Mouse (Mus musculus): ENCODE measurements around the gene Hpse2. TPM values are rescaled to one million over a fixed set of nuclear protein-coding genes. Genes with fewer than 3 reads are reported as not detected.

The Hpse2 gene
- polyA plus RNA-seq, 2 experiments: 0.01 TPM; not detected in 1

DNA sequence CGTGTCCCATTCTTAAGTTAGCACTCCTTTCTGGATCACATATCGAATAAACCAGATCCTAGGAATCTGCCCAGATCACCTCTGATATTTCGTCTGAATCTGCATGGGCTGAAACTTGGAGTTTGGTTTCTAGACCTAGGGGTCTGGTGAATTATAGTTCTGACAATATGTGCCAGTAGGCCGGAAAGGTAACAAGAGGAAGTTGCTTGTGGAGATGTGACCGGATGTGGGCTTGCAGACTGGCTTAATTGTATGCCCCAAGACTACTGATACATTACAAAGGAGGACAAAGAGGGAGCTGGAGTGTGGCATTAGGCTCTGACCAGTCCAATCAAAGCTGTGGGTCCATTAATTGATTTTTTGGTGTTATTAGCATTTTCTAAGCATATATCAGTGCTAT, 568.0 kb downstream of the Hpse2 start:
- 41% methylated on average over 5 of the region's 5 CpGs for WGBS (ENCODE audit: insufficient replicate concordance)
- ATAC-seq (ENCODE audit: insufficient read depth): no peak

DNA sequence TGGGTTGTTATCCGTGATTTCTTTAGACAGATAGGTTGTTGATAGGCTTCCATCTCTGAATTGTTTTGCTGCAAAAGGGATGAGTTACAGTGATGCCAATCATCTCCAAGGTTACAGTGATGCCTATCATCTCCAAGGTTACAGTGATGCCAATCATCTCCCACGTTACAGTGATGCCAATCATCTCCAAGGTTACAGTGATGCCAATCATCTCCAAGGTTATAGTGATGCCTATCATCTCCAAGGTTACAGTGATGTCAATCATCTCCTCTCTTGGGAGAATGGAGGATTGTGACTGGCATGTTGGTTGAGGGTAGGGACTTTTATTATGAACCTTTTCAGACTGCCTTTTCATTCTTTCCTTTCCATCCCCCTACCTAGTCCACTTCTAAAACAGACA, 570.4 kb downstream of the Hpse2 start:
- no peak overlapping the region for H3K4me3 ChIP-seq (ENCODE audit: insufficient read depth in 1 of 2, low read depth in 2 of 2, low read length in 2 of 2)
- TF ChIP-seq CTCF (IDR thresholded peaks at IDR 0.05; ENCODE audit: low read depth) (no peak), EP300 (IDR thresholded peaks at IDR 0.05; ENCODE audit: low read depth) (no peak)
- no peak overlapping the region for H3K27ac ChIP-seq
- H3K9ac ChIP-seq (replicated peaks): no peak overlapping the region
- ATAC-seq (ENCODE audit: insufficient read depth) (no peak), DNase-seq (ENCODE audit: low read depth in 3 of 3, low spot score in 3 of 3) (no peak)
- WGBS (ENCODE audit: insufficient replicate concordance): 40% methylated on average over 2 of the region's 2 CpGs
- no peaks in the 10 kb centered on the region for H3K4me1 ChIP-seq (replicated peaks; ENCODE audit: control insufficient read depth in 2 of 2, insufficient read depth in 2 of 2, low read length in 1 of 2)
- H3K27me3 ChIP-seq (ENCODE audit: control insufficient read depth, insufficient read depth, low read length): no peaks in the 10 kb centered on the region
- no peaks in the 10 kb centered on the region for H3K36me3 ChIP-seq (replicated peaks; ENCODE audit: control insufficient read depth, insufficient read depth, low read depth)
- no peak overlapping the region for H3K4me2 ChIP-seq (ENCODE audit: low read depth)
- H3K9me3 ChIP-seq (ENCODE audit: control insufficient read depth, low read length): no peaks in the 10 kb centered on the region

More for the DNA sequence above, 568.0 kb downstream of the Hpse2 start:
- H3K36me3 ChIP-seq (replicated peaks; ENCODE audit: control insufficient read depth, insufficient read depth, low read depth): no peaks in the 10 kb centered on the region
- DNase-seq (ENCODE audit: low read depth in 3 of 3, low spot score in 3 of 3): no peak
- no peaks in the 10 kb centered on the region for H3K9me3 ChIP-seq (ENCODE audit: control insufficient read depth, low read length)
- H3K9ac ChIP-seq (replicated peaks): no peak overlapping the region
- TF ChIP-seq EP300 (IDR thresholded peaks at IDR 0.05; ENCODE audit: low read depth): no peak
- no peak for TF ChIP-seq CTCF (IDR thresholded peaks at IDR 0.05; ENCODE audit: low read depth)
- no peak overlapping the region for H3K4me2 ChIP-seq (ENCODE audit: low read depth)
- no peak overlapping the region for H3K4me3 ChIP-seq (ENCODE audit: insufficient read depth in 1 of 2, low read depth in 2 of 2, low read length in 2 of 2)
- H3K27me3 ChIP-seq (ENCODE audit: control insufficient read depth, insufficient read depth, low read length): no peaks in the 10 kb centered on the region
- H3K4me1 ChIP-seq (replicated peaks; ENCODE audit: control insufficient read depth in 2 of 2, insufficient read depth in 2 of 2, low read length in 1 of 2): no peaks in the 10 kb centered on the region
- H3K27ac ChIP-seq: no peak overlapping the region

DNA sequence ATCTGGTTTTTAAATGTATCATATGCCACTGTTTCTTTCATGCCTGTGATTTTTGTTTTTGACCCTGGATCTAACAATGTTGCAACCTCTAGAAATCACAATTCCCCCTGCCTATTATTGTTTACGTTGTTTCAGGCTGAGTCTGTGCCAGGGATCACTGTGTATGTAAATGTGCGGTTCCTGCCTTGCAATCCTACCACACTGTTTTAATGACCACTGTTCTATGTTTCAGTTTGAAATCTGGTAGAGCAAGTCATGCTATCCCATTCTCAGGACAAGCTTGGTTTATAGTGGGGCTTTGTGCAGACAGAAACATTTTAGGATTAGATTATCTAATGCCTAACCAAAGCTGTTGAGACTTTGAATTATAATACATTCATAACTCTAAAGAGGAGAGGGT, 571.9 kb downstream of the Hpse2 start:
- TF ChIP-seq CTCF (IDR thresholded peaks at IDR 0.05; ENCODE audit: low read depth) (no peak), EP300 (IDR thresholded peaks at IDR 0.05; ENCODE audit: low read depth) (no peak)
- Histone ChIP-seq H3K9me3 (ENCODE audit: control insufficient read depth, low read length) (no peaks in the 10 kb centered on the region), H3K27me3 (ENCODE audit: control insufficient read depth, insufficient read depth, low read length) (no peaks in the 10 kb centered on the region), H3K4me3 (ENCODE audit: insufficient read depth in 1 of 2, low read depth in 2 of 2, low read length in 2 of 2) (no peak overlapping the region), H3K27ac (no peak overlapping the region), H3K36me3 (replicated peaks; ENCODE audit: control insufficient read depth, insufficient read depth, low read depth) (no peaks in the 10 kb centered on the region), H3K4me1 (replicated peaks; ENCODE audit: control insufficient read depth in 2 of 2, insufficient read depth in 2 of 2, low read length in 1 of 2) (no peaks in the 10 kb centered on the region), H3K4me2 (ENCODE audit: low read depth) (no peak overlapping the region), H3K9ac (replicated peaks) (no peak overlapping the region)
- DNase-seq (ENCODE audit: low read depth in 3 of 3, low spot score in 3 of 3): no peak
- no peak for ATAC-seq (ENCODE audit: insufficient read depth)
- 76% methylated on average over 2 of the region's 2 CpGs for WGBS (ENCODE audit: insufficient replicate concordance)

DNA sequence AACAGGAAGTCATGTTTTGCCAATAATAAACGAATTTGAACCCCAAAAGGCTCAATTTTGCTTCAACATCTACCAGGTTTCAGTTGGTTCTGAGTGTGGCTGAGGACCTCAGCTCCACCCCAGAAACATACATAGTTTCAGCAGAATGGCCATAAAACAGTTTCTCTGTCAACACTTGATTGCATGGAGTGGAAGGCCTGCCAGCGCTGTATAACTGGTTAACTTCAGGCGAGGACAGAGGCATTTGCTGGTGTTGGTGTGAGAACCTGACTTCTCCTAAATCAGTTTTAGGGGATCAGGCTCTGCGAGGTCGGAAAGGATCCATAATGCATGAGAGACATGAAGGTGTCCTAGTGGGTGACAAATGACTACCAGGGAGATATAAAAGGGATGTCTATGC, 578.0 kb downstream of the Hpse2 start:
- H3K4me1 ChIP-seq (replicated peaks; ENCODE audit: control insufficient read depth in 2 of 2, insufficient read depth in 2 of 2, low read length in 1 of 2): no peaks in the 10 kb centered on the region
- no peak overlapping the region for H3K9ac ChIP-seq (replicated peaks)
- no peak for ATAC-seq (ENCODE audit: insufficient read depth)
- TF ChIP-seq EP300 (IDR thresholded peaks at IDR 0.05; ENCODE audit: low read depth) (no peak), CTCF (IDR thresholded peaks at IDR 0.05; ENCODE audit: low read depth) (no peak)
- no peaks in the 10 kb centered on the region for H3K27me3 ChIP-seq (ENCODE audit: control insufficient read depth, insufficient read depth, low read length)
- H3K27ac ChIP-seq: no peak overlapping the region
- no peak overlapping the region for H3K4me3 ChIP-seq (ENCODE audit: insufficient read depth in 1 of 2, low read depth in 2 of 2, low read length in 2 of 2)
- H3K36me3 ChIP-seq (replicated peaks; ENCODE audit: control insufficient read depth, insufficient read depth, low read depth): no peaks in the 10 kb centered on the region
- 46% methylated on average over 5 of the region's 5 CpGs for WGBS (ENCODE audit: insufficient replicate concordance)
- DNase-seq (ENCODE audit: low read depth in 3 of 3, low spot score in 3 of 3): no peak
- H3K9me3 ChIP-seq (ENCODE audit: control insufficient read depth, low read length): no peaks in the 10 kb centered on the region
- H3K4me2 ChIP-seq (ENCODE audit: low read depth): no peak overlapping the region

DNA sequence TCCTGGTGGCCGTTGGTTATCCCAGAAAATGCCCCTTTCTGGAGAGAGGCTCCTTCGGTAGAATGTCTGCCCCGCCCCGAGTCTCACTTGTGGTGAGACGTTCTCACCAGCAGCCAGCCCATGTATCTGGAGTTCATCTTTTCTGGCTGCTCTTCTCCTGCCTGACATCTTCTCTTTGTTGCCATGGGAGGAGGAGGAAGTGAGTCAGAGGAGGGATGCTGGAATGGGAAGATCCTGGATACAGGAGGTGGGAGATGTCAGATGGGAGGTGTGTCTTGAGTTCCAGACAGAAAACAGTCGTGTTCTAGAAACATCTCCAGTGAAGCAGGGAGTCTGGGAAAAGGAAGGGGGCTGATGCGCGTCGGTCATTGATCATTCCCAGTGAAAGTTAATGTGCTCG, 578.7 kb downstream of the Hpse2 start:
- DNase-seq (ENCODE audit: low read depth in 3 of 3, low spot score in 3 of 3) (no peak), ATAC-seq (ENCODE audit: insufficient read depth) (no peak)
- TF ChIP-seq CTCF (IDR thresholded peaks at IDR 0.05; ENCODE audit: low read depth): no peak
- TF ChIP-seq EP300 (IDR thresholded peaks at IDR 0.05; ENCODE audit: low read depth): no peak
- H3K9ac ChIP-seq (replicated peaks): no peak overlapping the region
- 72% methylated on average over 10 of the region's 10 CpGs for WGBS (ENCODE audit: insufficient replicate concordance)
- no peak overlapping the region for H3K27ac ChIP-seq
- H3K36me3 ChIP-seq (replicated peaks; ENCODE audit: control insufficient read depth, insufficient read depth, low read depth): no peaks in the 10 kb centered on the region
- no peaks in the 10 kb centered on the region for H3K9me3 ChIP-seq (ENCODE audit: control insufficient read depth, low read length)
- H3K27me3 ChIP-seq (ENCODE audit: control insufficient read depth, insufficient read depth, low read length): no peaks in the 10 kb centered on the region
- H3K4me1 ChIP-seq (replicated peaks; ENCODE audit: control insufficient read depth in 2 of 2, insufficient read depth in 2 of 2, low read length in 1 of 2): no peaks in the 10 kb centered on the region
- H3K4me2 ChIP-seq (ENCODE audit: low read depth): no peak overlapping the region
- no peak overlapping the region for H3K4me3 ChIP-seq (ENCODE audit: insufficient read depth in 1 of 2, low read depth in 2 of 2, low read length in 2 of 2)

Measured in liver, embryonic 14.5 days (tissue).